Mouse (Mus musculus) cerebellum, postnatal 4 days (tissue): ENCODE results near the gene Bod1.

Experiments
- DNase-seq, 2 experiments: peaks; one replicate each; pipeline ENCODE4 v3.0.0; 2022; ENCODE audit warnings: low spot score in 2 of 2, mixed read lengths in 1 of 2

The Bod1 gene

DNA sequence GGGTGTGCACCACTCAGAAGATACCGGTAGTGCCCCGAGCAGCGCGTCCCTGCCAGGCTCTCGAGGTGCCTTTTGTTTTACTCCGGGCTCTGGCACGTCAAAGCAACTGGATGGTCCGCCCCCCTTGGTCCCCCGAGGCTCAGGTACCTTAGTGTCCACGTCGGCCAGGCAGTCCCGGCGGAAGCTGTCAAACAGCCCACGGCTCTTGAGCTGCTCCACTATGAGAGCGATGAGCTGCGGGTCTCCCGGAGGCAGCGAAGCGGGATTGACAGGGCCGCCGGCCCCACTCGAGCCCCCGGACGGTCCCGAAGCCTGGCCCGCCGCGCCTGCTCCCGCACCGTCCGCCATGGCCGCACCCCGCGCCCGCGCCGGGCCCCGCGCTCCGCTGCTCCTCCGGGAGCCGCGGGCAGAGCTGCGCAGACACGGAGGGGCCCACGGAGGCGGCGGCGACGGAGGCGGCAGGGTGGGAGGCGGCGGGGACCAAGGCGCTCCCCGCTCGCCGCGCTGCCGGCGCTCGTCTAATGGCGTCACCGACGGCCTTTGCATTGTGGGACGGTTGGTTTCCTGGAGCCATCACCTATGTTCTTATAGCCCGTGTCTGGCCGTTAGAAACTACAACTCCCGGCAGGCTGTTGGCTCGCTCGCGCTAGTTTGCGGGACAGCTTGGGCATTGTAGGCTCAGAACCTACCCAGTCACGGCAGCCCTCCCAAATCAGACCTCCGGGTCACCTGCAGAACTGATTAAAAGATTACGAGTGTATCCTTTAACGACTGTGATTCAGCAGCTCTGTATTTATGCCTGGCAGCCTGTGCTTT, at the start of gene Bod1:
Gene Bod1, minus strand, starts transcription at position 532 of the 816 bp plus-strand sequence.
- peak; percentile 85 to 88 for DNase-seq

DNA sequence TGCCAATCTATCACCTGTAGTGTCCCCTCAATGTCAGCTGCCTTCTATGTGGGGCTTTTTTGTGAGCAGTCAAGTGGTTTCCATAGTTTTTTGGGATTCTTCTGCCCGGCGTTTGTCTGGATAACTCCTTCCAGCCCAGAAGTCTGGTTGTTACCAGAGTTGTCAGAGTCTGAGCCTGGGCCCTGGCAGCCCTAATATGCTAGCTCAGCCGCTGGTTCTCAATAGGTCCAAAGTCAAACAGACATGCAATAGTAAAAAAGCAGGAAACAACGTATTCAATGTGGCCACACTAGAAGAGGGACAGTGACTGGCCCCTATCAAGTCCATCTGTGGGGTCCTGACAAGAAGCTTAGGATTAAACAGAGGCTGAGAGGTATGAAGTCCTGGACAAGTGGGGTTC, 47.4 kb upstream of the Bod1 start:
- DNase-seq = no peak

DNA sequence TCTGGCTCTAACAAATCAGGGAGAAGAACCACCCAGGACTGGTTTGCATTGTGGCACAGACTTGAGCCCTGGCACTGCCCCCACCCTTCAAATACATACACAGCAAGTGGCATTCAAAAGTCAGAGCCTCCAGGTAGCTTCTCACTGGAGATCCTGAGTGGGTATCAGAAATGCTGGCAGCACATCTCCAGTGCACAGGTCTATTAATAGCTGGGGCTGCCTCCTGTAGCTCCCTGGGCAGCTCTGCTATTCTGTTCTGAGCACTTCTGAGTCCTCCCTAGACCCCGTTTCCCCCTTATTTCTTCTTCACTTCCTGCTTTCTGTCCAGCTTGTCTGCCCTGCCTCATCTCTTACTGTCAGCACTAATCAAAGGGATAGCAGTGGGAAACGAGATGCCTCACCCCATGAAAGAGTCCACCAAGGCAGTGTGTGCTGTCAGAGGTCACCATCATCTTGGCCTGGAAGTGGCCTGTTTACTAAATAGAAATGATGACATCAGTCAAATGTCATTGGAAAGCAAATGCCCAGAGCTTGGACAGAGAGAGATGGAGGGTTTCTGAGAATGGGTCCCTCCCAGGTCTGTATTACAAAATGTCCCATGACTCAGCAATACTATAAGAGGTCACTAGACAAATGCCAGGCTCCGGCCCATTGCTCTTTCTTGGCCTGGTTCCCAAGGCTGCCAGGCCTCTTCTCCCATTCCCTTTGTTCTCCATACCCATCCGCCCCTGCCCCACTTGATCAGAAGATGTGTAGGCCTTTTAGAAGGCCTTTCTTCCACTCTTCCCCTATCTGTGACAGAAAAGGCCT, 46.4 kb upstream of the Bod1 start:
- DNase-seq = no peak

GRCm38 (mm10) chr11:31713641-31714121, 42.0 kb upstream of the Bod1 start:
- DNase-seq = peak; percentile 58 to 77

DNA sequence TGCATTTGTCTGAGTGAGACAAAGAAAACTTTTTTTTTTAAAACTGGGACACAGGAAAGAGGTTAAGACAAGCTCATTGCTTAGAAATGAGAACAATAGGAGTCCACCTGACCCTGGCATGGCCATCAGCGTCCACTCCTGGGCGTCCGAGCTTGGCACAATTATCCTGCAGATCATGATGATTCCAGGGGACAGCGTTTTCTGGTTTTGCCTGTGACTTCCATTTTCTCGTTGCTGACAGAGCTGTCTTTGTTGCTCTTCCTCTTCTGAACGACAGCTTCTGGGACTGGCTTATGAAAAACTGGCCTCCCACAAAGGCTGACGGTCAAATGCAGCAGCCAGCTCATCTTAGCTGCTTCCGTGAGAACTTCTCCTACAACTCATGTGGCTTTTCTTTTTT, 41.4 kb upstream of the Bod1 start:
- DNase-seq = peak in 1 of 2 experiments; percentile 15

DNA sequence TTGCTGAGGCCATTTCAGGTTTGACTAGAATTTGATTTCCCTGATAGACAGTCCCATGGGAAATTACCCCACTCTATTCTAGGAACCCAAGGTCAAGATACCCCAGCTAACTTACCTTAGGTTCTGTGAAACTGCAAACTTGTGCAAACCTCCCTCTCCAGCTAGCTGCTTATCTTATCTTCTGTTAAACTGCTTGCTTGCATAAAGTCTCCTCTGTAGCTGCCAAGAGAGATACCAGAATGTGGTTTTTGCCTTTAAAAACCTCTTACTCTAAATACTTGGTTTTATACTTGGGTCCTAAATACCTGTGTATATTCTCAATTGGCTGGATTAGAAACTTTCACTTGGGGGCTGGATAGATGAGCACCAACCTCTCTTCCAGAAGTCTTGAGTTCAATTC, 36.1 kb upstream of the Bod1 start:
- no peak for DNase-seq

DNA sequence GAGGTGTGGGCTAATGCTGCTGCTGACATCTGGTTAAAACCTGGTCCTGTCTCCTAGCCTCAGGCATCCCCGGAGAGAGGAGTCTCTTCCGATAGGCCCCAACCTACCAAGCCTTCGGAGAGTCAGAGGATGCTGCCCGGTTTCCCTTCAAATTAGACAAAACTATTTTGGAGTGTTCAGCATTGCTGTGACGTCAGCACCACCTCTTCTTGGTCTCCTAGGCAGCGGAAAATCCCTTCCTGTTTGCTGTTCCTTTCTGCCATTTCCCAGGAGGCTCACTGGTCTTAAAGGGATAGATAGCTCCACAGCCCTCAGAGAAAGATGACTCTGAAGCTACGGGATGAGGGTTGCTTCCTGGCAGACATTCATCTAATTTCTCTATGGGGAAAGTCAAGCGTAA, 31.5 kb upstream of the Bod1 start:
- DNase-seq = no peak

DNA sequence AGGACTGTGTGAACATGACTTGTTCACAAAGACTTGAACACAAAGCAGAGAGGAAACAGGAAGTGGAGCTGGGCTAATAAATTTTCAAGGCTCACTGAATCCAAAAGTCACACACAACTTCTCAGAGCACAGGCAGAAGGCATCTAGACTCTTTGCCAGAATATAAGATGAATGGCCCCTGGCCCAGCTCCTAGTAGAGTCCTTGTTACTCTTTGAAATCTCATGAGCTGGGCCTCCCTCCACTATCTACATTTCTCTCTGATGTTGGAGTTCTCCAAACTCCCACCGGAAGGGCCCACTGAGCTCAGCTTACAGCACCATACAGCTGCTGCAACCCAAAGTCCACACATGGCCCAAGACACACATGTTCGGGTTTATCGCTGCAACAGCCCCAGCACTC, 30.2 kb upstream of the Bod1 start:
- DNase-seq = no peak

- no peak for DNase-seq
These were observed 27.8 kb upstream of the Bod1 start for GRCm38 (mm10) chr11:31699502-31699901.

GRCm38 (mm10) chr11:31694801-31695200, 23.1 kb upstream of the Bod1 start:
- DNase-seq = peak in 1 of 2 experiments; percentile 73

GRCm38 (mm10) chr11:31694109-31694508, 22.4 kb upstream of the Bod1 start:
- DNase-seq = peak in 1 of 2 experiments; percentile 27

- DNase-seq = no peak
These were observed 21.6 kb upstream of the Bod1 start for GRCm38 (mm10) chr11:31693322-31693721.

- DNase-seq = no peak
These were observed 17.3 kb upstream of the Bod1 start for GRCm38 (mm10) chr11:31688956-31689355.

DNA sequence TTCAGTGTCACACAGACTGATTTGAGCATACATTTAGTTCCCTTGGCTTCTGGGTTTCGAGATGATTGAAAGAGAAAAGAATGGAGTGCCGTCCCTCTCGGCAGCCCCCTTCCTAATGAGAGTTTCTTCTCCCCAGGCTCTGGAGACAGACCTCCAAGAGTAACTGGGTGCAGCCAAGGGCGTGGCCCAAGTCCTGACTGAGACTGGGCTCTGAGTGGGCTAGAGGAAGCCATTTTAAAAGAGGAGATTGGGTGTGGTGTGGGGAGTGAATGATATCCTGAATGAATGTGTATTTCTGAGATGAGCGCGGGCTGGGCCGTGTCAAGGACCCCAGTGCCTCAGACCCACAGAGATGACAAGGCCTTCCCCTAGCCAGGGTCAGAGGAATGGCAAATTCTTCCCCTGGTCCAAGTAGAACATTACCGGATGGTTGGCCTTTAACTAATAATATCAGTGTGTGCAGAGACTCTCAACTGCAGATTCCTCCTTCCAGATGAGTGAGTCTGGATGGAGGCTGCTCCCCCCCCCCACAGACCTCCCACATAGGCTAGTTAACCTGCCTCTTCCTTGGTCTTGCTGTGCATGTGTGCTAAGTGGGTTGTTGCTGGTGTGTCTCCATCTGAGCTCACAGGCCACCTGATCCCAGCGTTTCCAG, 13.4 kb upstream of the Bod1 start:
- DNase-seq = no peak

GRCm38 (mm10) chr11:31684126-31684525, 12.4 kb upstream of the Bod1 start:
- no peak for DNase-seq

- no peak for DNase-seq
These were observed 8.2 kb upstream of the Bod1 start for GRCm38 (mm10) chr11:31679840-31680381.

- no peak for DNase-seq
These were observed 5.6 kb upstream of the Bod1 start for GRCm38 (mm10) chr11:31677309-31677708.

- no peak for DNase-seq
These were observed 5.1 kb upstream of the Bod1 start for GRCm38 (mm10) chr11:31676661-31677252.

DNA sequence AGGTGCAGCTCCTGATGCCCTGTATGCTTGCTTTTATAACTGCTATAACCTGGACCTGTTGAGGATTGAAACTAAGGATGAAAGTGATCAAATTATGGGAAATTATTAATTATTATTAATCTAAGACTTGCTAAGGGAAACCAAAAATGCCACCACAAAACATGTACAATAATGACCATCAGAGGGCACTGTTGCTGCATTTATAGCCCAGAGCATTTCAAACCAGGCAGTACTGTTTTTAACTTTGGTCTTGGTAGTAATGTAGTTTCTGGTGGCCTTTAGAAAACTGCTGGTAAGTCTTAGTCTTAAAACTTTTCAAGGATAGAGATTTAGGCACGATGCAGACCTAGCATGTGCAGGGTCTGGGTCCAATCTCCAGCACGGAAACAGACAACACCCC, 3.7 kb upstream of the Bod1 start:
- DNase-seq = peak in 1 of 2 experiments; percentile 55

DNA sequence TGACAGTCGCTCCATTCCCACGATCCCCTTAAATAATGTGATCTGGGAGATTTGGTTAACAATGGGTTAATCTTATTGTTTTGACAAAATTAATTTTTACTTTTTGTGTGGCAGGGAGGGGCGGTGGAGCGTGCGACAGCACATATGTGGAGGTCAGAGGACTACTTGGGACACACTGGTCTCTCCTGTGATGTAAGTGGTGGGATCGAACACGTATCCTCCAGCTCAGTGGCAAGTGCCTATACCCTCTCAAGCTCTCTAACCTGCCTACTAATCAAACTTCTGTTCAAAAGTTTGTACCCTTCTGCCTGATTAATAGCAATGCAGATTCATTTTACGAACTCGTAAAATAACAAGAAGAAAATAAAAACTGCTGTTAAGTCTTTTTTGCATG, 482 bp upstream of the Bod1 start:
- DNase-seq = no peak

- no peak for DNase-seq
These were observed 1.2 kb downstream of the Bod1 start for GRCm38 (mm10) chr11:31670468-31670921.
